ENCODE assay signal across 10 mouse cellular contexts in the genomic region with DNA sequence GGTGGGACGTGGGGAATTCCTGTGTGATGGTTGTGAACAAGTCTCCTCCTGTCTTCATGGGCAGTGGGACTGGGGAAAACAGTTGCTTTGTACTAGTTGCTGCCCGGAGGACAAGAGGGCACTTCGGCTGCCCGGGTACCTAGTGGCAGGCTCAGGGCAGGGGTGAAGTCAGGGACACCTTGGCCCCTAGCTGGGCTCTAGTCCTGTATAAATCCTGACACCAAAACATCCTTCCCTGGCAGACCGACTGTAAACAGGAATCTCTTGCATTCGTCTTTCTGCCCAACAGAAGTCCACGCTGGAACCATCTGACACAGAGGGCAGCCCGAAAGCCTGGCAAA. TPM values are rescaled to one million over a fixed set of nuclear protein-coding genes. Genes with fewer than 3 reads are reported as not detected.
DNase-seq lines count a peak whose midpoint lies in the region; ATAC-seq and TF ChIP-seq lines count a peak whose summit lies in the region.
"Had no signal": no experiment of that assay in that cellular context is flagged by ENCODE, and none has a peak within 500 bp of the region (broad histone marks: within the 10 kb centered on the region; RNA-seq: fewer than 3 reads in every experiment).

No protein-coding gene starts in this region.

- H3K36me3 ChIP-seq in heart, embryonic 10.5 days = no peaks in the 10 kb centered on the region
- no peaks in the 10 kb centered on the region for H3K36me3 ChIP-seq in E14TG2a.4 (ENCODE audit: insufficient read depth, low read length)
- H3K36me3 ChIP-seq in hindbrain, embryonic 12.5 days = no peaks in the 10 kb centered on the region
- H3K36me3 ChIP-seq in liver, embryonic 15.5 days (replicated peaks) = no peaks in the 10 kb centered on the region

- H3K27ac ChIP-seq in heart, embryonic 10.5 days = peak overlapping the region; percentile 98
- peak overlapping the region; percentile 70 for H3K27ac ChIP-seq in hindbrain, embryonic 12.5 days
- H3K27ac ChIP-seq in liver, embryonic 15.5 days (replicated peaks) = 0 out of 2 replicates have a peak overlapping the region, but pooled peaks have one; percentile 59

- peaks cover 55% of the 10 kb centered on the region for H3K4me1 ChIP-seq in heart, embryonic 10.5 days
- H3K4me1 ChIP-seq in E14TG2a.4 (replicated peaks; ENCODE audit: low read depth, low read length) = peaks cover 49% of the 10 kb centered on the region
- peaks cover 18% of the 10 kb centered on the region for H3K4me1 ChIP-seq in hindbrain, embryonic 12.5 days
- H3K4me1 ChIP-seq in liver, embryonic 15.5 days (replicated peaks) = peaks cover 43% of the 10 kb centered on the region

- no peaks in the 10 kb centered on the region for H3K9me3 ChIP-seq in heart, embryonic 10.5 days
- H3K9me3 ChIP-seq in E14TG2a.4 (ENCODE audit: low read length) = no peaks in the 10 kb centered on the region
- no peaks in the 10 kb centered on the region for H3K9me3 ChIP-seq in hindbrain, embryonic 12.5 days (replicated peaks)
- no peaks in the 10 kb centered on the region for H3K9me3 ChIP-seq in liver, embryonic 15.5 days (replicated peaks)

- H3K27me3 ChIP-seq in heart, embryonic 10.5 days (ENCODE audit: insufficient read depth, poor library complexity, severe bottlenecking) = no peaks in the 10 kb centered on the region
- peaks cover 2% of the 10 kb centered on the region for H3K27me3 ChIP-seq in E14TG2a.4 (ENCODE audit: insufficient read depth, low read length)
- no peaks in the 10 kb centered on the region for H3K27me3 ChIP-seq in hindbrain, embryonic 12.5 days
- no peaks in the 10 kb centered on the region for H3K27me3 ChIP-seq in liver, embryonic 15.5 days

- peak overlapping the region; percentile 50 for H3K9ac ChIP-seq in hindbrain, embryonic 12.5 days
- H3K9ac ChIP-seq in liver, embryonic 15.5 days = no peak overlapping the region

- peak overlapping the region; percentile 62 for H3K4me3 ChIP-seq in heart, embryonic 10.5 days
- peak overlapping the region; percentile 81 for H3K4me3 ChIP-seq in E14TG2a.4 (replicated peaks; ENCODE audit: low read length)
- peak overlapping the region; percentile 20; the same call in 1 of the 2 replicates for H3K4me3 ChIP-seq in hindbrain, embryonic 12.5 days
- peak overlapping the region; percentile 36 for H3K4me3 ChIP-seq in liver, embryonic 15.5 days (replicated peaks)

- WGBS in heart, embryonic 10.5 days = 10% methylated on average over 8 of the region's 8 CpGs
- 13% methylated on average over 8 of the region's 8 CpGs for WGBS in hindbrain, embryonic 12.5 days
- 42% methylated on average over 8 of the region's 8 CpGs for WGBS in liver, embryonic 15.5 days (ENCODE audit: insufficient replicate concordance)

- peak overlapping the region; percentile 55 for H3K4me2 ChIP-seq in hindbrain, embryonic 12.5 days (replicated peaks)
- H3K4me2 ChIP-seq in liver, embryonic 15.5 days = peak overlapping the region; percentile 62

- no peak for DNase-seq in heart, embryonic 10.5 days (ENCODE audit: low spot score)
- DNase-seq in heart, postnatal 36 days = no peak
- DNase-seq in layer of hippocampus, adult 18-20 months (ENCODE audit: low spot score in 2 of 2) = no peak
- no peak for DNase-seq in urinary bladder, postnatal 25 days (ENCODE audit: low spot score)
- DNase-seq: thymus, adult 2 months had no signal

- TF ChIP-seq CTCF in E14TG2a.4 (conservative IDR thresholded peaks at IDR 0.05; ENCODE audit: low read length) = no peak

- ATAC-seq in hindbrain, embryonic 12.5 days (ENCODE audit: low FRiP score) = no peak
- ATAC-seq in liver, embryonic 15.5 days (ENCODE audit: insufficient read depth) = no peak; the same call in 1 of the 2 replicates
- ATAC-seq in erythroid progenitor cell, adult 5-6 weeks (replicated peaks; ENCODE audit: low FRiP score, poor library complexity, severe bottlenecking) = no peak

- intact Hi-C loops in heart, postnatal 36 days (cut with DNase I) = no loop called here

RNA-seq across cellular contexts. Expression of a gene that starts 20.5 kb away (rescaled TPM):
- polyA plus RNA-seq in heart, embryonic 10.5 days (2016; fragmentation: Nextera tagmentation; extraction: Ambion mirVana) = 36.6 and 46.3 TPM in 2 replicates
- total RNA-seq in heart, postnatal 36 days (2021) = 10 to 100 TPM; 10.2 to 11.2 TPM
- 29.7 and 30.0 TPM in 2 replicates for polyA plus RNA-seq in hindbrain, embryonic 12.5 days (2016; fragmentation: Nextera tagmentation; extraction: Ambion mirVana)
- polyA plus RNA-seq in liver, embryonic 15.5 days (2015; fragmentation: Nextera tagmentation; extraction: Ambion mirVana) = 15.9 and 19.0 TPM in 2 replicates
- not detected in 2 replicates for total RNA-seq in erythroid progenitor cell, adult 5-6 weeks (2015; ENCODE audit: low replicate concordance)
- total RNA-seq in erythroid progenitor cell, adult 5-6 weeks (2017; ENCODE audit: low replicate concordance) = not detected in 2 replicates
- 1 to 10 TPM; 3.3 to 3.7 TPM for total RNA-seq in layer of hippocampus, adult 18-20 months (2021)

RNA-seq across cellular contexts. Expression of a gene that starts 31.7 kb away (rescaled TPM):
- not detected in 2 replicates for polyA plus RNA-seq in heart, embryonic 10.5 days (2016; fragmentation: Nextera tagmentation; extraction: Ambion mirVana)
- not detected for total RNA-seq in heart, postnatal 36 days (2021)
- polyA plus RNA-seq in hindbrain, embryonic 12.5 days (2016; fragmentation: Nextera tagmentation; extraction: Ambion mirVana) = not detected in 2 replicates
- not detected in 2 replicates for polyA plus RNA-seq in liver, embryonic 15.5 days (2015; fragmentation: Nextera tagmentation; extraction: Ambion mirVana)
- total RNA-seq in erythroid progenitor cell, adult 5-6 weeks (2015; ENCODE audit: low replicate concordance) = not detected in 2 replicates
- not detected in 2 replicates for total RNA-seq in erythroid progenitor cell, adult 5-6 weeks (2017; ENCODE audit: low replicate concordance)
- total RNA-seq in layer of hippocampus, adult 18-20 months (2021) = not detected
- total RNA-seq: megakaryocyte progenitor cell, adult 5-6 weeks had no signal
- polyA plus RNA-seq: thymus, adult 2 months had no signal

RNA-seq across cellular contexts. Expression of a gene that starts 34.7 kb away (rescaled TPM):
- 0.21 and 0.34 TPM in 2 replicates for polyA plus RNA-seq in heart, embryonic 10.5 days (2016; fragmentation: Nextera tagmentation; extraction: Ambion mirVana)
- total RNA-seq in heart, postnatal 36 days (2021) = not detected
- 32.2 and 37.3 TPM in 2 replicates for polyA plus RNA-seq in hindbrain, embryonic 12.5 days (2016; fragmentation: Nextera tagmentation; extraction: Ambion mirVana)
- 0.25 TPM in 1 of 2 replicates, not detected in the other for polyA plus RNA-seq in liver, embryonic 15.5 days (2015; fragmentation: Nextera tagmentation; extraction: Ambion mirVana)
- total RNA-seq in erythroid progenitor cell, adult 5-6 weeks (2015; ENCODE audit: low replicate concordance) = not detected in 2 replicates
- total RNA-seq in erythroid progenitor cell, adult 5-6 weeks (2017; ENCODE audit: low replicate concordance) = not detected in 2 replicates
- 10 to 100 TPM; 18.7 to 23.2 TPM for total RNA-seq in layer of hippocampus, adult 18-20 months (2021)
- total RNA-seq: megakaryocyte progenitor cell, adult 5-6 weeks had no signal

RNA-seq across cellular contexts. Expression of a gene that starts 59.4 kb away (rescaled TPM):
- polyA plus RNA-seq in heart, embryonic 10.5 days (2016; fragmentation: Nextera tagmentation; extraction: Ambion mirVana) = 0.46 and 0.62 TPM in 2 replicates
- 1 to 10 TPM; 1.6 to 1.8 TPM for total RNA-seq in heart, postnatal 36 days (2021)
- polyA plus RNA-seq in hindbrain, embryonic 12.5 days (2016; fragmentation: Nextera tagmentation; extraction: Ambion mirVana) = 0.79 and 1.1 TPM in 2 replicates
- polyA plus RNA-seq in liver, embryonic 15.5 days (2015; fragmentation: Nextera tagmentation; extraction: Ambion mirVana) = 7.3 and 7.8 TPM in 2 replicates
- total RNA-seq in erythroid progenitor cell, adult 5-6 weeks (2015; ENCODE audit: low replicate concordance) = 2.1 and 4.3 TPM in 2 replicates
- 2.9 and 6.0 TPM in 2 replicates for total RNA-seq in erythroid progenitor cell, adult 5-6 weeks (2017; ENCODE audit: low replicate concordance)
- total RNA-seq in layer of hippocampus, adult 18-20 months (2021) = under 1 TPM; 0.41 to 0.50 TPM

Comparison
In these comparisons a context has a peak if more than half of its experiments do, and no peak if none do; other contexts are left out.
1. H3K4me3 ChIP-seq: peak in every context shown above with its lines; median percentile 81 in E14TG2a.4; 62 in heart, embryonic 10.5 days; 36 in liver, embryonic 15.5 days; 20 in hindbrain, embryonic 12.5 days.
2. RNA of a gene that starts 20.5 kb away (total RNA-seq): 10.2 to 11.2 TPM in heart, postnatal 36 days and 3.3 to 3.7 TPM in layer of hippocampus, adult 18-20 months; not detected in erythroid progenitor cell, adult 5-6 weeks; every median in the first group is over 4 times any median in the second.
3. RNA of a gene that starts 34.7 kb away (total RNA-seq): 18.7 to 23.2 TPM in layer of hippocampus, adult 18-20 months; not detected in heart, postnatal 36 days and not detected in erythroid progenitor cell, adult 5-6 weeks; every median in the first group is over 10 times any median in the second.
4. Peak in every context shown above with its lines, with median percentiles within 50 percentile points of each other: H3K27ac ChIP-seq.